Mouse (Mus musculus) frontal cortex, postnatal 36 days (tissue): ENCODE measurements around the gene S100a10.

Experiments used
- DNase-seq, 2 experiments: peaks; one replicate each; pipeline ENCODE4 v3.0.0; 2022; ENCODE audit warnings: low spot score in 2 of 2

The S100a10 gene

GRCm38 (mm10) chr3:93580039-93580403 is 25.1 kb downstream of the S100a10 start:
- no peak for DNase-seq

GRCm38 (mm10) chr3:93580946-93581345 is 26.1 kb downstream of the S100a10 start:
- no peak for DNase-seq

DNA sequence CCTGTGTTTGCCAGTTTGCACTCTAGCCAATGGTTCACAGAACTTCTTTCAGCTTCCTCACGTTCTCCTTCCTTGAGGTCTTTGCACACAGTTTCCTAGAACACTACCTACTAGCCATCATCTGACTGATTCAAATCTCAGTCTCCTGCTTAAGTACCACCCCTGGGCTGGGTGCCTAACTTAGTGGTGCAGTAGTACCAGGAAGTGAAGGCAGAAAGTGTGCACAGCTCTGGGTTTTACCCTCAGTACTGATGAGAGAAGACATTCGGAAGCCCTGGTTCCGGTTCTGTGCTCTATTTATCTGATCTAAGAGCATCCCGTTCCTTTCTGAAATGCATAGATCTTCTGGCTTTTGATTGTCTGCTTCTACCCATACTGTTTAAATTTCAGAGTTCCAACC is 26.8 kb downstream of the S100a10 start:
- DNase-seq, result no peak

- no peak for DNase-seq
These were observed 28.2 kb downstream of the S100a10 start for GRCm38 (mm10) chr3:93583056-93583455.

DNA sequence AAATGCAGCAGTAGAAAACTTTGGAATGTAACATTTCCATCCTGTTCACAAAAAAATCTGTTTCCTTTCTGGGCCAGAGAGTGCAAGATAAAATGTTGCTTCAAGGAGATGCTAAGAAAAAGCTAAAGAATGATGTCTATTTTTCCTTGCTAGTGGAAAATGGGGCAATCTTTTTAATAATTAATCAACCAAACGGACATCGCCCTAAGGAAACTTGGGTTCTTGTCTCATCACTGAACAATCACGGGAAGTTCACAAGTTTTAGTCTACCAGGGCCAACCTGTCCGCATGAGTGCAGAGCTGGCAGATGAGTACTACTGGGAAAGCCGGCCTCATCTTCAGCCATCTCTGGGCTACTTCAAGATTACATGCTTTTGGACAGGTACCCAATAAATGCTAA is 34.7 kb downstream of the S100a10 start:
- no peak for DNase-seq

- DNase-seq, result no peak
These were observed 35.4 kb downstream of the S100a10 start for GRCm38 (mm10) chr3:93590256-93590655.

GRCm38 (mm10) chr3:93592100-93592499 is 37.2 kb downstream of the S100a10 start:
- no peak for DNase-seq

GRCm38 (mm10) chr3:93592976-93593375 is 38.1 kb downstream of the S100a10 start:
- no peak for DNase-seq

- DNase-seq, result no peak
These were observed 38.6 kb downstream of the S100a10 start for GRCm38 (mm10) chr3:93593512-93593911.

- DNase-seq, result no peak
These were observed 41.8 kb downstream of the S100a10 start for GRCm38 (mm10) chr3:93596632-93597031.

DNA sequence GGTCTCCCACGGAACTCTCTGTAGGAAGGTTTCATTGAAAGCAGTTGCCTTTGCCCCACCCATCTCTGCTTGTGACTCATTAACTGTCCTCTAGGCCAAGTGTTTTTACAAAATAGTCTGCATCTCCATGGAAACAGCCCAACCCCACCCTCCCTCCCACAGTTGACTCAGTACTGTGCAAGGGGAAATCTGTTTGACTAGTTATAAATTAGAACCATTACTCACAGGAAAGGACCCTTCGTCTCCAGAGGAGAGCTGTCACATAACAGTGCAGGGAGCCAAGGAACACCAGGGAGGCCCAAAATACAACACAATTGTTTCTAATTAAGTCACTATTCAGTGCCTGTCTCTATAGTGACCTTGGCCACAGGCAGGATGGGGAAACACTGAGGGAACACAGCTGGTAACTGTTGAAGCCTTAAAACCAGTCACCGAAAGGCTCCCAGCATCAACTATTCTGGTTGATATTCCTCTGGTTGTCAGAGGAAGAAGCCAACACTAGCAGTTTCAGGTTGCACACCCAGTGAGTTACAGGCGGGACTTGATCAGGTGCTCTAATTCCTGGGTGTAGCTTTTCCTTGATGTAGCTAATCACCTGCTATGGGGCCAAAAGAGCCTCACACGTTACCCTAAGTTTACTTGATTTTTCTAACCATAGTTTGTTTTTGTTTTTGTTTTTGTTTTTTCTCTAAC is 42.5 kb downstream of the S100a10 start:
- peak; percentile 20 to 24 for DNase-seq

DNA sequence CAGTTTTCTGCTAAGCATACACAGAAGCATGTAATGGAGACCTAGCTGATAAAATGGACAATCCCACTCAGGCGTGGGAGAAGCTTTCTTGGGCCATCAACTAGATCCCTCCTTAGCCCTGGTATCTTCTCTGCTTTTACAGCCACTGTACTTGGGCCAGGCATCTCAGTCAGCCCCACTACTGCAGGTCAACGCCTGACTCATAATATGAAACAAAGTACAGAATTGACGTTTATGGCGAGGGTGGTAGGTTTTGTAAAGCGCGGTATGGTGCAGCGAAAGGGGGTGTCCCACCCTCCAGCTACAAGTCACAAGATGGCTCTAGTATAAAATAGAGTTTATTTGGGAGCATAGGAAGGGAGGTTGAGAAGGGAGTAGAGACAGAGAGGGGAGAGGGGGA is 43.1 kb downstream of the S100a10 start:
- DNase-seq, result no peak

- no peak for DNase-seq
These were observed 45.3 kb downstream of the S100a10 start for GRCm38 (mm10) chr3:93600206-93600605.

- DNase-seq, result no peak
These were observed 47.0 kb downstream of the S100a10 start for GRCm38 (mm10) chr3:93601903-93602302.

DNA sequence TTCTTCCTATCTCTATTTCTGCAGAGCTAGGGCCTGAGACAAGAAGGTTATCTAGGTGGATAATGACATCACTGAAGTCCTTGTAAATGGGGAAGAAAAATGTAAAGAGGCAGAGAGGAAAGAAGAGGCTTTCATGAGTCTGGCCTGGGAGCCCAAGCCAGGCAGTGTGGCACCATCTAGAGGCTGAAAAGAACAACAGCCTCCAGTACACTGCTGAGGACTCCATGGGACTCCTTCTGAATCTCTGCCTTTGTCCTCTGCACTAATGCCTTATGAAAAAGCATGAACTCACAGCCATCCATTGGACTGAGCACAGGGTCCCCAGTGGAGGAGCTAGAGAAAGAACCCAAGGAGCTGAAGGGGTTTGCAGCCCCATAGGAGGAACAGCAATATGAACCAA is 54.1 kb downstream of the S100a10 start:
- peak; percentile 5 to 16 for DNase-seq
